Mouse (Mus musculus) MEL (cell line): ENCODE measurements around the gene Snd1. TPM values are rescaled to one million over a fixed set of nuclear protein-coding genes. Genes with fewer than 3 reads are reported as not detected.
A peak's percentile ranks its signal among the peaks of the same experiment; 100 is the strongest.

ENCODE experiments used
- DNase-seq: peaks from one replicate; pipeline ENCODE4 v3.0.0; 2011; ENCODE audit warnings: low read depth, low spot score
- H3K27ac ChIP-seq: 2 replicates; pipeline ENCODE4 v1.5.1; 2012; ENCODE audit warnings: low read depth, mild to moderate bottlenecking, control low read depth, low read length, moderate library complexity; ENCODE audit not compliant: control insufficient read depth
- H3K27me3 ChIP-seq, 2 experiments: fragments of 150-350 bp in 1 of 2; sonication (generic) in 1 of 2; 2 replicates each; pipeline ENCODE4 v1.6.1; 2012; ENCODE audit warnings: low read length in 2 of 2, mild to moderate bottlenecking in 2 of 2, improper control_type of control experiment in 1 of 2, moderate library complexity in 1 of 2; ENCODE audit not compliant: insufficient read depth in 2 of 2, control insufficient read depth in 1 of 2
- H3K36me3 ChIP-seq, 2 experiments: 2 replicates each; pipeline ENCODE4 v1.6.1; 2012 to 2014; ENCODE audit warnings: low read length in 2 of 2, improper control_type of control experiment in 1 of 2, inconsistent platforms in 1 of 2, mild to moderate bottlenecking in 1 of 2; ENCODE audit not compliant: insufficient read depth in 2 of 2, control insufficient read depth in 1 of 2
- H3K4me1 ChIP-seq, 2 experiments: fragments of 150-350 bp in 1 of 2; sonication (generic) in 1 of 2; 2 replicates each; pipeline ENCODE4 v1.6.1; 2012; ENCODE audit warnings: low read length in 2 of 2, improper control_type of control experiment in 1 of 2, mild to moderate bottlenecking in 1 of 2; ENCODE audit not compliant: insufficient read depth in 2 of 2, control insufficient read depth in 1 of 2
- H3K4me3 ChIP-seq, 2 experiments: fragments of 150-350 bp in 1 of 2; sonication (generic) in 1 of 2; 2 replicates each; pipeline ENCODE4 v1.5.1; 2012; ENCODE audit warnings: low read depth in 2 of 2, low read length in 2 of 2, mild to moderate bottlenecking in 2 of 2, moderate library complexity in 2 of 2, control low read depth in 1 of 2, improper control_type of control experiment in 1 of 2; ENCODE audit not compliant: control insufficient read depth in 1 of 2, insufficient read depth in 1 of 2
- H3K79me2 ChIP-seq: 2 replicates; pipeline ENCODE4 v1.6.1; 2012; ENCODE audit warnings: mild to moderate bottlenecking, low read length, moderate library complexity; ENCODE audit not compliant: control insufficient read depth, poor library complexity, insufficient read depth
- H3K9ac ChIP-seq: 2 replicates; pipeline ENCODE4 v1.6.1; 2012; ENCODE audit warnings: low read depth, mild to moderate bottlenecking, control low read depth, low read length, moderate library complexity; ENCODE audit not compliant: control insufficient read depth, poor library complexity, severe bottlenecking
- H3K9me3 ChIP-seq: fragments of 150-350 bp; sonication (generic); replicated peaks from 2 replicates; pipeline ENCODE4 v1.6.1; 2012; ENCODE audit warnings: mild to moderate bottlenecking, low read length, improper control_type of control experiment, moderate library complexity; ENCODE audit not compliant: insufficient read depth
- CHD1 ChIP-seq: IDR thresholded peaks from 2 replicates; pipeline ENCODE4 v1.6.1; 2012; ENCODE audit warnings: low read depth, mild to moderate bottlenecking, inconsistent platforms, low read length, improper control_type of control experiment
- CTCF ChIP-seq, 3 experiments: IDR thresholded peaks in 2 of 3; conservative IDR thresholded peaks in 1 of 3; 2 replicates each; pipeline ENCODE4 v1.5.1; 2011 to 2012; ENCODE audit warnings: low read length in 3 of 3, low read depth in 2 of 3, mild to moderate bottlenecking in 2 of 3, improper control_type of control experiment in 1 of 3, inconsistent platforms in 1 of 3, mixed read lengths in 1 of 3, moderate library complexity in 1 of 3; ENCODE audit not compliant: control insufficient read depth in 1 of 3, insufficient read depth in 1 of 3, poor library complexity in 1 of 3, severe bottlenecking in 1 of 3
- E2F4 ChIP-seq: IDR thresholded peaks from 2 replicates; pipeline ENCODE4 v1.6.1; 2011; ENCODE audit warnings: low read depth, low read length, improper control_type of control experiment, borderline replicate concordance
- ELF1 ChIP-seq: IDR thresholded peaks from 2 replicates; pipeline ENCODE4 v1.6.1; 2014; ENCODE audit warnings: low read depth, mild to moderate bottlenecking, inconsistent platforms, low read length, improper control_type of control experiment, moderate library complexity
- EP300 ChIP-seq, 2 experiments: IDR thresholded peaks; 2 replicates each; pipeline ENCODE4 v1.6.1; 2011; ENCODE audit warnings: improper control_type of control experiment in 2 of 2, low read length in 2 of 2, low read depth in 1 of 2, mild to moderate bottlenecking in 1 of 2
- ETS1 ChIP-seq: IDR thresholded peaks from 2 replicates; pipeline ENCODE4 v1.6.1; 2012; ENCODE audit warnings: low read depth, mild to moderate bottlenecking, inconsistent platforms, low read length, improper control_type of control experiment, moderate library complexity
- GABPA ChIP-seq: IDR thresholded peaks from 2 replicates; pipeline ENCODE4 v1.6.1; 2012; ENCODE audit warnings: low read depth, mild to moderate bottlenecking, inconsistent platforms, low read length, improper control_type of control experiment, moderate library complexity
- GATA1 ChIP-seq: IDR thresholded peaks from 2 replicates; pipeline ENCODE4 v1.6.1; 2011; ENCODE audit warnings: low read depth, low read length, improper control_type of control experiment
- HCFC1 ChIP-seq: IDR thresholded peaks from 2 replicates; pipeline ENCODE4 v1.6.1; 2012; ENCODE audit warnings: low read depth, mild to moderate bottlenecking, inconsistent platforms, low read length, improper control_type of control experiment, moderate library complexity
- JUND ChIP-seq: IDR thresholded peaks from 2 replicates; pipeline ENCODE4 v1.6.1; 2011; ENCODE audit warnings: low read depth, mild to moderate bottlenecking, improper control_type of control experiment, low read length
- MAFK ChIP-seq: IDR thresholded peaks from 2 replicates; pipeline ENCODE4 v1.6.1; 2011; ENCODE audit warnings: low read depth, mild to moderate bottlenecking, low read length, improper control_type of control experiment, borderline replicate concordance
- MAX ChIP-seq: IDR thresholded peaks from 2 replicates; pipeline ENCODE4 v1.6.1; 2011; ENCODE audit warnings: low read length, improper control_type of control experiment
- MXI1 ChIP-seq: IDR thresholded peaks from 2 replicates; pipeline ENCODE4 v1.6.1; 2011; ENCODE audit warnings: mild to moderate bottlenecking, low read depth, low read length, improper control_type of control experiment
- NELFE ChIP-seq: IDR thresholded peaks from 2 replicates; pipeline ENCODE4 v1.6.1; 2011; ENCODE audit warnings: low read depth, low read length, improper control_type of control experiment
- NRF1 ChIP-seq: IDR thresholded peaks from 2 replicates; pipeline ENCODE4 v1.6.1; 2014; ENCODE audit warnings: low read depth, mild to moderate bottlenecking, inconsistent platforms, low read length, improper control_type of control experiment, moderate library complexity; ENCODE audit not compliant: poor library complexity, insufficient read depth, severe bottlenecking
- RCOR1 ChIP-seq: IDR thresholded peaks from 2 replicates; pipeline ENCODE4 v1.6.1; 2012; ENCODE audit warnings: low read depth, mild to moderate bottlenecking, inconsistent platforms, low read length, improper control_type of control experiment
- SIN3A ChIP-seq: IDR thresholded peaks from 2 replicates; pipeline ENCODE4 v1.6.1; 2012; ENCODE audit warnings: low read length, improper control_type of control experiment, inconsistent platforms
- TCF12 ChIP-seq: IDR thresholded peaks from 2 replicates; pipeline ENCODE4 v1.6.1; 2014; ENCODE audit warnings: low read depth, mild to moderate bottlenecking, inconsistent platforms, low read length, improper control_type of control experiment, moderate library complexity
- USF2 ChIP-seq, 2 experiments: IDR thresholded peaks; 2 replicates each; pipeline ENCODE4 v1.6.1; 2011 to 2012; ENCODE audit warnings: improper control_type of control experiment in 2 of 2, low read length in 2 of 2, borderline replicate concordance in 1 of 2, inconsistent platforms in 1 of 2, low read depth in 1 of 2, mild to moderate bottlenecking in 1 of 2; ENCODE audit not compliant: insufficient read depth in 1 of 2
- ZC3H11A ChIP-seq: IDR thresholded peaks from 2 replicates; pipeline ENCODE4 v1.6.1; 2012; ENCODE audit warnings: low read depth, mild to moderate bottlenecking, inconsistent platforms, low read length, improper control_type of control experiment
- ZKSCAN1 ChIP-seq: IDR thresholded peaks from 2 replicates; pipeline ENCODE4 v1.6.1; 2012; ENCODE audit warnings: low read depth, mild to moderate bottlenecking, inconsistent platforms, low read length, improper control_type of control experiment, moderate library complexity
- ZNF384 ChIP-seq: IDR thresholded peaks from 2 replicates; pipeline ENCODE4 v1.6.1; 2012; ENCODE audit warnings: low read depth, mild to moderate bottlenecking, inconsistent platforms, low read length, improper control_type of control experiment
- polyA plus RNA-seq, 2 experiments: library from polyadenylated mRNA; stranded (reverse) in 1 of 2; unstranded in 1 of 2; fragments of >175 nt in 1 of 2; fragments of >200 nt in 1 of 2; gene quantifications; 2 replicates each; pipeline versions ENCODE4 v1.2.1 to v1.2.4; 2012; ENCODE audit warnings: low replicate concordance in 2 of 2, low read depth in 1 of 2; ENCODE audit not compliant: insufficient read length in 2 of 2, insufficient read depth in 1 of 2, missing spikeins in 1 of 2
- total RNA-seq: library from RNA; depleted of rRNA; stranded (reverse); fragments of 300-350 nt; gene quantifications from 2 replicates; pipeline ENCODE4 v1.2.3, GENCODE M21; 2012

Gene Snd1
- total and polyA plus RNA-seq, 3 experiments: 192 to 280 TPM; not detected in 1

DNA sequence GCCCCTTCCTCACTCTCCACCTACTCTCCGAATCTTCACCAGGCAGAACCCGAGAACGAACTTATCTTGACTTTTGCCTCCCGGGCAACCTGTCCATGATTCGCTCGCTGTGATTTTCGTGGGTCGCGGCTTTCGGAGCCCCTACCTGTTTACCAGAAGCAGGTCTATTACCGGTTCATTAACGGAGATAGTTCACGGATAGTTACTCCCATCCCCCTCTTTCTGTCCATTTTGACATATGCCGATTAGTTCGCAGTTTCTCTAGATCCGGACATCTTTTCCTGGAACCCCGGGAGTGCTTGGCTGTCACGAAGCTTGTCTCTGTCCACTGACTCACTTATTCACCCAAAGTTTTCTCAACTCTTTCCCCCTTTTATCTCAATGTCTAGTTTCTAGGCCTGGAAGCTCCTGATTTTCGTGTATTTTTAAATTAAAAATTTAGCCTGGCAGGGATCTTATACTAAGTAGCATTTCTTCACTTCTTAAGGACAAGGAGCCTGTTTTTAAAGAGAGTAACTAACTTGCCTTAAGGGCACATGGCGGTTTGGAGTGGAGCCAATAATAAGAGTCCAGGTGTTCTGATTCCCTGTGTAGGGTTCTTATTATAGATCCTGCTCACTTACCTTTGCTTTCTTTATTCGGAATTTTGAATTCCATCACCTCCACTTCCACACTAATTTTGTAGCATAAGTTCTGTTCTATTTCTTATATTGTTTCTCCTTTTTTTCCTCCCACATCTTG is 6.0 kb downstream of the Snd1 start (continued):
- TF ChIP-seq HCFC1: no peak
- TF ChIP-seq SIN3A: peak; percentile 76
- no peak for TF ChIP-seq ELF1
- TF ChIP-seq MAX: peak; percentile 39
- TF ChIP-seq NELFE: no peak
- TF ChIP-seq, all 39 proteins: peak for 6

DNA sequence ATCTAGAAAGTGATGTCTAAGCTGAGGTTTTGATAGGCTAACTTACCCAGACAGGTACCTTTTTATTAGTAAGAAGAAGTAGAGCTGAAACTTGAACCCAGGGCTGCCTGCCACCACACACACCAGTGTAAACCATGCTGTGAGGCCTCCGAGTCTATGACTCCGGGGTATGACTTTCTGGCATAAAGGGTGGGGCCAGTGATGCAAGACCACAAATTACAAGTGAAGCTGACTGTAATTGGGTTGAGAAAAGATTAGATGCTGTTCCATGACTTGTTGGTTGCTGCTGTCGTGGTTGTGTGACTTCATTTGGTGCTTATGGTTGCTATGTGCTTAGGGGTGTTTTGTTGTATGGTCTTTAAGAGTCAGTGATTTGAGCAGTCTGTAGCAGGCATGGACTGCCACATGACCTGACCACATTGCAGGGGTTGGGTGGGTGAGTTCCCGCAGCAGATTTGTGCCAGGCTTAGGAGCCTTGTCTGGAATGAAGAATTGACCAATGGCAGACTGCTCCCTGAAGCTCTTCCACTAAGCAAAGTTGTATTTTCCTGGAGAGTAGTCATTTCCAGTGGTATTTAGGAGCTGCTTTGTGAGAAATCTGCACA is 7.9 kb downstream of the Snd1 start:
- Histone ChIP-seq H3K9ac (peak overlapping the region; percentile 27), H3K4me3 (peak overlapping the region; percentile 27 to 91; a peak in 3 of 4 replicates), H3K9me3 (no peaks in the 10 kb centered on the region), H3K27me3 (no peaks in the 10 kb centered on the region), H3K4me1 (peaks cover 18 to 33% of the 10 kb centered on the region in 2 experiments), H3K36me3 (peaks cover 29 to 62% of the 10 kb centered on the region in 2 experiments), H3K27ac (no peak overlapping the region), H3K79me2 (peaks cover 70% of the 10 kb centered on the region)
- peak; percentile 55 for DNase-seq
- TF ChIP-seq MXI1 (peak; percentile 43), E2F4 (no peak), EP300 (IDR thresholded peaks at IDR 0.05; ENCODE audit: low read depth in 1 of 2, low read length in 2 of 2) (0 out of 4 replicates have a peak, but pooled peaks of 1 of the 2 experiments have one; percentile 1), RCOR1 (peak; percentile 9; the same call in 1 of the 2 replicates), GATA1 (no peak), SIN3A (peak; percentile 18; the same call in 1 of the 2 replicates)

DNA sequence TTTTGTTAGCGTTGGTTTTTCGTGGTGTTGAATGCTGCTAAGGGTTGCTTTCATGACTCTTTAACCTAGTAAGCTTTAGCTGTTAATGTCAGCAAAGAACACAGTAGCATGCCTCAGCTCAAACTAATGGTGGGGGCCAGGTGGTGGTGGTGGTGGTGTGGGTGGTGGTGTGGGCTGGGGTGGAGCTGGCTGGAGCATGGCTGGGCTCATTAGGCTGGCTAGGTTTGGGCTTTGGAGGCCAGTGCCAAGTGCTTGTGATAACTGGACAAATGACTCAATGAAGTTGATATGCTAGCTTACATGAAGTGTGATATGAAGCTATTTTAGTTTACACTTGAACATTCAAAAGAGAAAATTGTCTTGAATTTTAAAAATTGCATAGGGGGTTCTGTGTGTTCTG is 11.1 kb downstream of the Snd1 start:
- no peak for DNase-seq
- no peak overlapping the region for H3K4me3 ChIP-seq
- TF ChIP-seq GABPA (no peak), JUND (no peak), RCOR1 (no peak), TCF12 (no peak), CHD1 (no peak), SIN3A (no peak), ZKSCAN1 (no peak), ETS1 (no peak), CTCF (IDR thresholded peaks at IDR 0.05 in 2 of 3, conservative IDR thresholded peaks at IDR 0.05 in 1 of 3; ENCODE audit: control insufficient read depth in 1 of 3, insufficient read depth in 1 of 3, low read depth in 2 of 3, low read length in 3 of 3, poor library complexity in 1 of 3, severe bottlenecking in 1 of 3) (no peak), NRF1 (no peak), ZC3H11A (no peak), ZNF384 (no peak), MAFK (no peak), USF2 (IDR thresholded peaks at IDR 0.05; ENCODE audit: borderline replicate concordance in 1 of 2, insufficient read depth in 1 of 2, low read depth in 1 of 2, low read length in 2 of 2) (no peak), E2F4 (no peak)
- H3K4me1 ChIP-seq: peaks cover 27 to 29% of the 10 kb centered on the region in 2 experiments
- H3K36me3 ChIP-seq: peaks cover 35 to 61% of the 10 kb centered on the region in 2 experiments
- H3K9me3 ChIP-seq: no peaks in the 10 kb centered on the region
- H3K9ac ChIP-seq: no peak overlapping the region
- H3K79me2 ChIP-seq: peaks cover 77% of the 10 kb centered on the region
- no peak overlapping the region for H3K27ac ChIP-seq
- H3K27me3 ChIP-seq: no peaks in the 10 kb centered on the region
